Mouse (Mus musculus): Measurements from ENCODE around the gene Gli1.

DNA sequence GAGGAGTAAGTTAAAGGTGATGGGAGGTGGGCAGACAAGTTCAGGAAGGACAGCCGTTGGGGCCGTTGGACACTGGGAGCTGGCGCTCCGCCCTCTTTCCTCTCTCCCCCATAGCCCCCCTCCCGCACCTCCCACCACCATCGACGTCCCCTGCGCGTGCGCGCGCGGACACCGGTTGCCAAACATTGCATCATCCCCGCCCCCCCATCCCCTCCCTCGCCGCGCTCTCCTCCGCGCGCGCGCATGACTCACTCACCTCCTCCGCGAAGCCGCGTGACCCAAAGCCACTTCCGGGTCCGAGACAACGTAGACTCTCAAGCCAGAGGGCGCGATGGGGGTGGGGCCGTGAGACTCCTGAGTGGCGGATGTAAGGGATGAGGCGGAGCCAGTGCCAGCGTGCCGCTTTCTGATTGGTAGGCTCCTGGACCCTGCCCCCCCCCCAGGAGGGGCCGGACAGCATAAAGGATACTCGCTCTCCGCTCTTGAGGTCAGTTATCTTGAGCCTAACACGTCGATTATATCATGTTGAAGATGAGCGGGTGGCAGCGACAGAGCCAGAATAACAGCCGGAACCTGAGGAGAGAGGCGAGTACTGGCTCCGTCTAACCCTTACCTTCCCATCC lies 51.4 kb downstream of the Gli1 start:
- TF ChIP-seq GATA1 (IDR thresholded peaks at IDR 0.05; ENCODE audit: low read length) (no peak), TAL1 (IDR thresholded peaks at IDR 0.05; ENCODE audit: low read length) (no peak)
